Mouse (Mus musculus): ENCODE results near the gene Ndufv1. TPM values are rescaled to one million over a fixed set of nuclear protein-coding genes. Genes with fewer than 3 reads are reported as not detected.
"Not testable (repeated sequence)": the region's sequence is repeated elsewhere in the genome, so short reads cannot be mapped to it uniquely, and the experiment has no call there.

Gene Ndufv1
- polyA plus RNA-seq, 1 experiment: 170 TPM

DNA sequence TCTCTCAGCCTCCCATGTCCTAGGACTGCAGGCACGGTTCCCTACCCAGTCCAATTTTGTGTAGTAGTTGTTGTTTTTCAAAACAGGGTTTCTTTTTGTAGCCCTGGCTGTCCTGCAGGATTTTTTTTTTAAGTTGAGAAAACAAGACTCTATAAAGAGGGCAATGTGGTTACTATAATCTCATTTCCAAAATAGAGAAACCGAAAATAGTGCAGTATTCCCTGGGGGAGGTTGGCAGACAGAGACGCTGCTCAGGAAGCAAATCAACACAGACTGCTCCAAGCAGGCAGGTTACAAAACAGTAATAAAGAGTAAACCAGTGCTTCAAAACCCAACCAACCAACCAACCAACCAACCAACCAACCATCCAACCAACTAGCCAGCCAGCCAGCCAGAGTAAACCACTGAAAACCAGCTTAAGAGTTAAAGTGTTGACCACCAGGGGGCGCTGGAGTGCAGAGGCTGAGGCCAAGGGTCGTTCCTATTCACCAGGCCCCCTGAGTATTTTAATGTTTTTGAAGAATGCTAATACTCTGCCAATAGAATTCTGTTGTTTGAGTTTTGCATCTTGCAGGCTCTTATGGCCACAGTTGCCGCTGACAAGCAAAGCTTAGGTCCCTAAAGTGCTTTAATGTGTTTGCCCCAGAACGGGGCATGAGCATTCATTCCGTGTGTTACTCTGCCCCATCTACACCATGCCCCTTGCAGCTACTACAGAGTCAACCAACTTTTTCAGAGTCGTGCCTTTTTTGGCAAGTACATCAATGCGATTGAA is 39.3 kb upstream of the Ndufv1 start:
- Histone ChIP-seq H3K36me3 (ENCODE audit: control insufficient read depth, insufficient read depth, low read length) (no peaks in the 10 kb centered on the region), H3K4me1 (ENCODE audit: control insufficient read depth, insufficient read depth, insufficient read length, low read length) (peaks cover 20% of the 10 kb centered on the region), H3K4me3 (ENCODE audit: low read depth, low read length) (no peak overlapping the region), H3K27me3 (ENCODE audit: control insufficient read depth, insufficient read depth, low read length) (no peaks in the 10 kb centered on the region), H3K27ac (ENCODE audit: insufficient read depth, low read depth, low read length) (no peak overlapping the region)
- WGBS: 57% methylated on average over 10 of the region's 10 CpGs
- no peak for TF ChIP-seq POLR2A (IDR thresholded peaks at IDR 0.05; ENCODE audit: low read depth, low read length)
- TF ChIP-seq CTCF (IDR thresholded peaks at IDR 0.05; ENCODE audit: extremely low read depth, insufficient read length, insufficient replicate concordance, low read depth, low read length): peak; percentile 93; the same call in 1 of the 2 replicates

DNA sequence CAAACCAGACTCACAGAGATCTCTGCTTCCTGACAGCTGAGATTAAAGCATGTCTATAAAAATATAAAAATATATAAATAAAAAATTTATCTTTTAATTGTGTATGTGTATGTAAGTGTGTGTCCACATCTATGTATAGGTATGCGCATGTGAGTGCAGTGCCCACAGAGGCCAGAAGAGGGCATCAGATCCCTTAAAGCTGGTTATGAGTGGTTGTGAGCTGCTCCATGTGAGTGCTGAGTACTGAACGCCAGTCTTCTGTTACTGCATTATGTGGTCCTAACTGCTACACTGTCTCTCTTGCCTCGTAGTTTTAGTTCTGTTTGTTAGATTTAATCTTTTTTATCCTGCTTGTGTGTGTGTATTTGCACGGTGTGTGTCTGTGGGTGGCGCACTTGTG is 38.4 kb upstream of the Ndufv1 start:
- TF ChIP-seq CTCF (IDR thresholded peaks at IDR 0.05; ENCODE audit: extremely low read depth, insufficient read length, insufficient replicate concordance, low read depth, low read length) (no peak), POLR2A (IDR thresholded peaks at IDR 0.05; ENCODE audit: low read depth, low read length) (no peak)
- H3K27ac ChIP-seq (ENCODE audit: insufficient read depth, low read depth, low read length): no peak overlapping the region
- H3K4me3 ChIP-seq (ENCODE audit: low read depth, low read length): no peak overlapping the region
- H3K36me3 ChIP-seq (ENCODE audit: control insufficient read depth, insufficient read depth, low read length): no peaks in the 10 kb centered on the region
- H3K4me1 ChIP-seq (ENCODE audit: control insufficient read depth, insufficient read depth, insufficient read length, low read length): peaks cover 15% of the 10 kb centered on the region
- WGBS: 96% methylated on average over 5 of the region's 5 CpGs
- no peaks in the 10 kb centered on the region for H3K27me3 ChIP-seq (ENCODE audit: control insufficient read depth, insufficient read depth, low read length)

DNA sequence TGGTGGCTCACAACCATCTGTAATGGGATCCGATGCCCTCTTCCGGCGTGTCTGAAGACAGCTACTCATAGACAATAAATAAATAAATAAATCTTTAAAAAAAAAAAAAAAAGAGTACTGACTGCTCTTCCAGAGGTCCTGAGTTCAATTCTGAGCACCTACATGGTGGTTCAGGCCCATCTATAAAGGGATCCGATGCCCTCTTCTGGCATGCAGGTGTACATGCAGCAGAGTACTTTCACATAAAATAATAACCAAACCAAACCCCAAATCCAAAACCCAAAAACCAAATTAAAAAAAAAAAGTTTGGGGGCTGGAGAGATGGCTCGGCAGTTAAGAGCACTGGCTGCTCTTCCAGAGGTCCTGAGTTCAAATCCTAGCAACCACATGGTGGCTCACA is 36.5 kb upstream of the Ndufv1 start:
- H3K4me3 ChIP-seq (ENCODE audit: low read depth, low read length); H3K4me1 ChIP-seq (ENCODE audit: control insufficient read depth, insufficient read depth, insufficient read length, low read length); H3K27me3 ChIP-seq (ENCODE audit: control insufficient read depth, insufficient read depth, low read length); H3K27ac ChIP-seq (ENCODE audit: insufficient read depth, low read depth, low read length); H3K36me3 ChIP-seq (ENCODE audit: control insufficient read depth, insufficient read depth, low read length): not testable (repeated sequence)
- TF ChIP-seq CTCF (IDR thresholded peaks at IDR 0.05; ENCODE audit: extremely low read depth, insufficient read length, insufficient replicate concordance, low read depth, low read length): peak; percentile 38; the same call in 1 of the 2 replicates
- 86% methylated on average over 5 of the region's 5 CpGs for WGBS

DNA sequence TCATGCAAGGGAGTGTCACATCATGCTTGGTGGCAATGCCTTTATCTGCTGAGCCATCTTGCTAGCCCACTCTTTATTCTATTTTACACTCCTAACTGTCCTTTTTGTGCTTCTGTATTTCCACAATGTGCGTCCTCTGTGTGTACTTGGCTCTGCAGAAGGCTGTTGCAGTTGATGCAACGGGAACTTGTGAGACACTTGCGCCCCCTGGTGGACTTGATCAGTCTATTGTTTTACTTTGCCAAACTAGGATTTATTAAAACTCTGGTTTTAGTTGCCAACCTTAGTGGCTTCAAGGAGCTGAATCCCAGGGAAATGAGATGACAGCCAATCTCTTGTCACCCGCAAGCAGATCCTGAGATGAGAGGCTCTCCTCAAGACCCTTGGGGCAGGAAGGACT is 35.3 kb upstream of the Ndufv1 start:
- 18% methylated on average over 4 of the region's 4 CpGs for WGBS

DNA sequence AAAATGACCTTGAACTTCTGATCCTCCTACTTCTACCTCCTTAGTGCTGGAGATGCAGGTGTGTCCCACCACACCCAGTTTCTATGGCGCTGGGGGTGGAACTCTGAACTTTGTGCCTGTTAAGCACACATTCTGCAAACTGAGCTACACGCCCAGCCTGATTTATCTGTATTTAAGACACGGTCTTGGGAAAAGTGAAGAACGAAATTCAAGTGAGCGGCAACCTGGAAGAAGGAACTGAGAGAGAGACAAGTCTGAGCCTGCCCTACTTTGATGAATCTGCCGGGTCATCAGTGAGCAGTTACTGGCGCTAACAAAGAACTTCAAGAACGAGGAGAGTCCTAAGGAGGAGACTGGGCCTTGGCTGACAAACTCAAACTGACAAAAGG is 34.3 kb upstream of the Ndufv1 start:
- 28% methylated on average over 8 of the region's 8 CpGs for WGBS
- TF ChIP-seq CTCF (IDR thresholded peaks at IDR 0.05; ENCODE audit: extremely low read depth, insufficient read length, insufficient replicate concordance, low read depth, low read length) (no peak), POLR2A (IDR thresholded peaks at IDR 0.05; ENCODE audit: low read depth, low read length) (no peak)
- peak overlapping the region; percentile 98 for H3K27ac ChIP-seq (ENCODE audit: insufficient read depth, low read depth, low read length)
- H3K4me1 ChIP-seq (ENCODE audit: control insufficient read depth, insufficient read depth, insufficient read length, low read length): peaks cover 12% of the 10 kb centered on the region
- peak overlapping the region; percentile 30; the same call in 1 of the 2 replicates for H3K4me3 ChIP-seq (ENCODE audit: low read depth, low read length)
- no peaks in the 10 kb centered on the region for H3K27me3 ChIP-seq (ENCODE audit: control insufficient read depth, insufficient read depth, low read length)
- no peaks in the 10 kb centered on the region for H3K36me3 ChIP-seq (ENCODE audit: control insufficient read depth, insufficient read depth, low read length)

More for the DNA sequence above, 35.3 kb upstream of the Ndufv1 start:
- no peaks in the 10 kb centered on the region for H3K27me3 ChIP-seq (ENCODE audit: control insufficient read depth, insufficient read depth, low read length)
- TF ChIP-seq POLR2A (IDR thresholded peaks at IDR 0.05; ENCODE audit: low read depth, low read length) (no peak), CTCF (IDR thresholded peaks at IDR 0.05; ENCODE audit: extremely low read depth, insufficient read length, insufficient replicate concordance, low read depth, low read length) (peak; percentile 85; the same call in 1 of the 2 replicates)
- H3K27ac ChIP-seq (ENCODE audit: insufficient read depth, low read depth, low read length): peak overlapping the region; percentile 98
- H3K4me3 ChIP-seq (ENCODE audit: low read depth, low read length): peak overlapping the region; percentile 17; the same call in 1 of the 2 replicates
- H3K36me3 ChIP-seq (ENCODE audit: control insufficient read depth, insufficient read depth, low read length): no peaks in the 10 kb centered on the region
- peaks cover 8% of the 10 kb centered on the region for H3K4me1 ChIP-seq (ENCODE audit: control insufficient read depth, insufficient read depth, insufficient read length, low read length)

DNA sequence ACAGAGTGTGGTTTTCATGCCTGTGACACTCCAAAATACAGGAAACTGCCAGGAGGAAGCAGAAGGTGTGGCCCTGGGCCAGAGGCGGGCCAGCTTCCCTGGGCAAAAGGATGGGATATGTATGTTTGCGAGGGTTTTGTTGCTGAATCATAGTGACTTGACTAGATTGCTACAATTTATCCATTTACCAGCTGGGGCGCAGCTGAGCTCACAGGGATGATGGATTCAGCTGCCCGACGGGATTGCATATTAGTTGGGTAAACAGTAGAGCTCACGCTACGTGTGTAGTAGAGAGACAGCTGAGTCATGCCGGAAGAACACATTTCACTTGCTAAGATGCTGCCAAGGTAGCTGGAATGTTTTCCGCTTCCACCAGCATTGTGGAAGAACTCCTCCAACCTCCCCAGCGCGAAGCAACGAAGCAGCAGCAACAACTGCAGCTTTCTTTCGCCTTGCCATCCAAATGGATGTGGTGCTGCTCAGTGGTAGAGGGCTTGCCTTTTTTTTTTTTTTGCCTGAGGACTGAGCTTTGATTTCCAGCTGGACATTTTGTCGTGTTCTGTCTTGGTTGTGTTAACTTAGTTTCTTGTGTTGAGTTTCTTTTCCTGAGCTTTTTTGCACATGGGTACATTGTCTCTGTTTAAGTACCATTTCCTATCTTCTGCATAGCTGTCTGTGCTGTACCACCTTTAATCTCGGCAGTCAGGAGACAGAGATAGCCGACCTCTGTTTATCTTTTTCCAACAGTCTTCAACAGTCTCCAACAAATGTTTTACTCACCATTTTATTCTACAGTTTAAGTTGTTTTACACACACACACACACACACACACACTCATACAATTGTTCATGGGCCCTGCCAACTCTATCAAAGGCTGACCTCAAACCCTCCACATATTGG is 33.6 kb upstream of the Ndufv1 start, which contains the start of gene Gstp2:
Gstp2 (minus strand) TSS at position 58 of the 900 bp plus-strand sequence.
- Histone ChIP-seq H3K4me1 (ENCODE audit: control insufficient read depth, insufficient read depth, insufficient read length, low read length) (peaks cover 13% of the 10 kb centered on the region), H3K27ac (ENCODE audit: insufficient read depth, low read depth, low read length) (peak within 1 kb of the TSS; percentile 98), H3K27me3 (ENCODE audit: control insufficient read depth, insufficient read depth, low read length) (no peaks in the 10 kb centered on the region), H3K4me3 (ENCODE audit: low read depth, low read length) (peak within 1 kb of the TSS; percentile 19), H3K36me3 (ENCODE audit: control insufficient read depth, insufficient read depth, low read length) (no peaks in the 10 kb centered on the region)
- TF ChIP-seq POLR2A (IDR thresholded peaks at IDR 0.05; ENCODE audit: low read depth, low read length) (no peak), CTCF (IDR thresholded peaks at IDR 0.05; ENCODE audit: extremely low read depth, insufficient read length, insufficient replicate concordance, low read depth, low read length) (peak; percentile 41; the same call in 1 of the 2 replicates)
- WGBS: 8% methylated on average over 16 of the region's 16 CpGs

DNA sequence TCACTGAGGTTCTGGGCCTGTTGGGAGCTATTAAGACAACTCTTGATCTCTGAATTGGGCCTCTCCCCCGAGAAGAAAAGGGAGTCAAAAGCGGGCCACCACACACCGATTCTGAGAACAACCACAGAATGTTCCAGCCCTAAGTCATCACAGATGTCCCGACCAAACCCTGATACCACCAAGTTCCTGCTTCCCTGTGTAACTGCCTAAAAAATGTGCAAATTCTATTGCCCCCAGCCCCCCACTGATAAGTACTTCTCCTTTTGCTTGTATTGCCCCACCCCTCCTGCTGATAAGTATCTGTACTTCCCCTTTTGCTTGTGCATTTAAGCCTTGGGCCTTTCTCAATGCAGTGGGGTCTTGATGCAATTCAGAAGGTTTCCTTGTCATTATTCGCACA is 31.5 kb upstream of the Ndufv1 start:
- WGBS: 82% methylated on average over 5 of the region's 5 CpGs
- peaks cover 13% of the 10 kb centered on the region for H3K4me1 ChIP-seq (ENCODE audit: control insufficient read depth, insufficient read depth, insufficient read length, low read length)
- H3K27me3 ChIP-seq (ENCODE audit: control insufficient read depth, insufficient read depth, low read length): not testable (repeated sequence)

More for the DNA sequence above, 31.5 kb upstream of the Ndufv1 start:
- H3K27ac ChIP-seq (ENCODE audit: insufficient read depth, low read depth, low read length); H3K4me3 ChIP-seq (ENCODE audit: low read depth, low read length); H3K36me3 ChIP-seq (ENCODE audit: control insufficient read depth, insufficient read depth, low read length): not testable (repeated sequence)
